Mouse (Mus musculus) liver, embryonic 14.5 days (tissue): ENCODE results near the gene Nectin4. TPM values are rescaled to one million over a fixed set of nuclear protein-coding genes. Genes with fewer than 3 reads are reported as not detected.

ENCODE experiments used
- ATAC-seq: fragments of 200-750 bp; cut with Nextera tagmentation; 2 replicates; pipeline ENCODE4 v1.8.0; 2017; ENCODE audit warnings: moderate number of reproducible peaks, mild to moderate bottlenecking, moderate library complexity; ENCODE audit not compliant: insufficient read depth
- DNase-seq, 3 experiments: peaks; one replicate each; pipeline ENCODE4 v3.0.0-alpha.2; 2012 to 2013; ENCODE audit warnings: low read depth in 3 of 3, low spot score in 3 of 3
- H3K27ac ChIP-seq: fragments of 300-500 bp; sonication (generic); 2 replicates; pipeline ENCODE4 v1.5.1; 2014; ENCODE audit warnings: moderate library complexity, mild to moderate bottlenecking, control low read depth, inconsistent platforms
- H3K27me3 ChIP-seq: fragments of 300-500 bp; sonication (generic); 2 replicates; pipeline ENCODE4 v1.6.1; 2014; ENCODE audit warnings: mild to moderate bottlenecking, low read length, moderate library complexity; ENCODE audit not compliant: control insufficient read depth, insufficient read depth
- H3K36me3 ChIP-seq: fragments of 300-500 bp; sonication (generic); replicated peaks from 2 replicates; pipeline ENCODE4 v1.6.1; 2014; ENCODE audit warnings: low read depth; ENCODE audit not compliant: control insufficient read depth, insufficient read depth
- H3K4me1 ChIP-seq, 2 experiments: fragments of 200-500 bp in 1 of 2; fragments of 300-500 bp in 1 of 2; sonication (generic) in 1 of 2; replicated peaks; 2 replicates each; pipeline ENCODE4 v1.6.1; 2012 to 2014; ENCODE audit warnings: antibody characterized with exemption in 1 of 2, inconsistent platforms in 1 of 2, low read length in 1 of 2; ENCODE audit not compliant: control insufficient read depth in 2 of 2, insufficient read depth in 2 of 2
- H3K4me2 ChIP-seq: fragments of 300-500 bp; sonication (generic); 2 replicates; pipeline ENCODE4 v1.6.1; 2014; ENCODE audit warnings: low read depth, mild to moderate bottlenecking, control low read depth, moderate library complexity
- H3K4me3 ChIP-seq, 2 experiments: fragments of 200-500 bp in 1 of 2; fragments of 300-500 bp in 1 of 2; sonication (generic) in 1 of 2; 2 replicates each; pipeline ENCODE4 v1.5.1; 2012 to 2014; ENCODE audit warnings: low read depth in 2 of 2, low read length in 2 of 2, mild to moderate bottlenecking in 2 of 2, control low read depth in 1 of 2, inconsistent platforms in 1 of 2, moderate library complexity in 1 of 2; ENCODE audit not compliant: insufficient read depth in 1 of 2
- H3K9ac ChIP-seq: fragments of 300-500 bp; sonication (generic); replicated peaks from 2 replicates; pipeline ENCODE4 v1.6.1; 2014; ENCODE audit warnings: mild to moderate bottlenecking, control low read depth, moderate library complexity
- H3K9me3 ChIP-seq: fragments of 300-500 bp; sonication (generic); 2 replicates; pipeline ENCODE4 v1.6.1; 2016; ENCODE audit warnings: low read length, mixed read lengths; ENCODE audit not compliant: control insufficient read depth
- CTCF ChIP-seq: IDR thresholded peaks from 2 replicates; pipeline ENCODE4 v1.5.1; 2016; ENCODE audit warnings: antibody characterized with exemption, low read depth, control low read depth
- EP300 ChIP-seq: IDR thresholded peaks from 2 replicates; pipeline ENCODE4 v1.6.1; 2016; ENCODE audit warnings: antibody characterized with exemption, low read depth
- WGBS: fragments of 180-500 bp; shearing (Covaris S2); extraction: QIAGEN DNeasy Blood & Tissue Kit; methylation state at CpG from one replicate; pipeline ENCODE4 v1.1.7; 2014; ENCODE audit not compliant: insufficient replicate concordance; 5-methylcytosine and 5-hydroxymethylcytosine counted together
- polyA plus RNA-seq, 2 experiments: library from polyadenylated mRNA; depleted of rRNA in 1 of 2; stranded (reverse) in 1 of 2; unstranded in 1 of 2; fragments of >200 nt; fragmentation: Nextera tagmentation in 1 of 2; extraction: Ambion mirVana in 1 of 2; gene quantifications; 2 replicates each; pipeline versions ENCODE4 v1.2.1 to v1.2.3; 2012 to 2014

The Nectin4 gene
- polyA plus RNA-seq, 2 experiments = 0.04 to 0.09 TPM

DNA sequence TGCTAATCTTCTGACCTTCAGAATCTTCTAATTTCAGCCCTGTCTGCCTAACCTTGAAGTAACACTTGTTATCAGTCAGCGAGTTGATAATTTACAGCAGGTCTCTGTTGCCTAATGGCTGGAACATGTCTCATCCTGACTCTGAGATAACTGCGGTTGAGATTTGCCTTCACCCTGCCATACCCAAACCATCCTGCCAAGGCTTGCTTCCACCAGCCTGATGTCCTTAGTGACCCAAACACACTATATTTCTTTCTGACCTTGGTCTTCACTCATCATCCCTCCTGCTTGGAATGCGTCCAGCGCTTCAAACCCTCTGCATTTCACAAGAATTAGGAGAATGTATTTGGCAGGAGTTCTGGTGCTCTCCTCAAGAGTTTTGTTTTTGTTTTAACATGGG is 55.2 kb downstream of the Nectin4 start:
- ATAC-seq = no peak

DNA sequence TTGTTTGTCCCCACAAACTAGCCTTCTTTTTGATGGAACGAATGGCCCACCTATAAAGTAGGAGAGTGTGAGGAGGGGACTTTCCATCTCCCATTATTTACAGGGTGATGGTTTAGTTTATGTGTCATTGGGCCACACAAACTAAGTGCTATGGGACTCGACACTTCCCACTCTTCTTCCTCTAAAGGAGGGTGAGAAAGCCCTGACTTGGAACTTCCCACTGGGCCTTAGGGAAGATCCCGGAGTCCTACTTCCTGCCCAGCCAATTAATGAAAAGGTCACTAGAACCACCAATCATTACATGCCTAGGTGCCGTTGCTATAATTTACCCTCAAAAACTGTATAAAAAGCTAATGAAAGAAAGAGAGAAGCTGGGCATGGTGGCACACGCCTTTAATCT is 62.3 kb downstream of the Nectin4 start:
- Histone ChIP-seq H3K9ac (no peak overlapping the region), H3K27ac (no peak overlapping the region), H3K27me3 (peaks cover 3% of the 10 kb centered on the region), H3K4me2 (no peak overlapping the region), H3K9me3 (no peaks in the 10 kb centered on the region), H3K36me3 (no peaks in the 10 kb centered on the region), H3K4me1 (0 out of 4 replicates have a peak, but pooled peaks cover 0 to 2% of the 10 kb centered on the region in 2 experiments), H3K4me3 (no peak overlapping the region)
- ATAC-seq (no peak), DNase-seq (no peak)
- TF ChIP-seq EP300 = no peak
- no peak for TF ChIP-seq CTCF
- 51% methylated on average over 5 of the region's 5 CpGs for WGBS

More for the DNA sequence above, 55.2 kb downstream of the Nectin4 start:
- Histone ChIP-seq H3K4me2 (no peak overlapping the region), H3K36me3 (no peaks in the 10 kb centered on the region), H3K4me1 (peaks cover 0 to 9% of the 10 kb centered on the region in 2 experiments; a peak in 1 of 4 replicates), H3K4me3 (no peak overlapping the region), H3K9me3 (no peaks in the 10 kb centered on the region), H3K27ac (no peak overlapping the region), H3K27me3 (no peaks in the 10 kb centered on the region), H3K9ac (no peak overlapping the region)
- WGBS = 61% methylated on average over 4 of the region's 4 CpGs
- DNase-seq = no peak
- TF ChIP-seq EP300 = no peak
- TF ChIP-seq CTCF = no peak

DNA sequence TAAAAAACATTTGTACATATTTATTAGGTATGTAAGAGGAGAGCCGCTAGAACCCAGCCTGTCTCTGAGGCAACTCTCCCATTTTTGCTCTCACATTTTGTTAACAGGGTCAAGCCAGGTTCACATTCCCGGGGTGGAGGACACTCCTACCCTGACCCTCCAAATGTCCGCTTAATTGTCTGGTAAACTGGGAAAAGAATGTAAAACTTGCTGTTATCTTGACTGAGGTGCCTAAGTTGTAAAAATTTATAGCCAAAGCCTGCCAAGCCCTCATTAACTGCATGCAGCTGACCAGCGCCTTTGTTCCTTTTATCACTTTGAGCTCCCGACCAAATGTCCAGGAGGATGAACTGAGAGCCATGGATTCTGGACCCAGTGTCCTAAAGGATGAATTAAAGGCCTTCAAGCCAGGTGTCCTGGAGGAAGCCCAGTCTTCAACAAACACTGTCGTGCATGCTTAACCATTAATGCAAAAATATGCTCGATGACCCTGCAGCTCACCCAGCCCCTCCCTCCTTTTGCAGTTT is 65.5 kb downstream of the Nectin4 start:
- ATAC-seq (no peak), DNase-seq (no peak)
- Histone ChIP-seq H3K27ac (no peak overlapping the region), H3K27me3 (peaks cover 26% of the 10 kb centered on the region), H3K4me3 (no peak overlapping the region), H3K9me3 (no peaks in the 10 kb centered on the region), H3K4me2 (no peak overlapping the region), H3K36me3 (no peaks in the 10 kb centered on the region), H3K9ac (no peak overlapping the region), H3K4me1 (0 out of 4 replicates have a peak, but pooled peaks cover 0 to 6% of the 10 kb centered on the region in 2 experiments)
- no peak for TF ChIP-seq EP300
- TF ChIP-seq CTCF = no peak
- 43% methylated on average over 7 of the region's 7 CpGs for WGBS

DNA sequence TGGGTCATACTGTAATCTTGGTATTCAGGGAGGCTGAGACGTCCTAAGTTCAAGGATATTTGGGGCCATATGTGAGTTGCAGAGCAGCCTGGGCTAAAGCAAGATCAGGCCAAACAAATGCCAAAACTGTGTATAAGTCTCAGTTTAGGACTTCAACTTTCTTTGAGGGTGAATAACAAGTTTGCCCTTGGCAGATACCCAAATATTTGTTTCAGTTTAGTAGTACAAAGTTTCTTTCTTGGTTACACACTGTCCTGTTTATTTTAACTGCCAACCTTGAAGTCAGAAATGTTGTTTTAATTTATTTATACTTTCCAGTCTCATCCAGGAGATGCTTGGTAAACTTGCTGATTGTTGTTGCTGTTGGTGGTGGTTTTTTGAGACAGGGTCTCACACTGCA is 66.1 kb downstream of the Nectin4 start:
- Histone ChIP-seq H3K4me1 (0 out of 4 replicates have a peak, but pooled peaks cover 0 to 8% of the 10 kb centered on the region in 2 experiments), H3K9ac (no peak overlapping the region), H3K36me3 (no peaks in the 10 kb centered on the region), H3K4me2 (no peak overlapping the region), H3K4me3 (no peak overlapping the region), H3K9me3 (no peaks in the 10 kb centered on the region), H3K27ac (no peak overlapping the region), H3K27me3 (peaks cover 26% of the 10 kb centered on the region)
- ATAC-seq (no peak), DNase-seq (no peak)
- TF ChIP-seq CTCF = no peak
- 50% methylated on average over 1 of the region's 1 CpGs for WGBS

DNA sequence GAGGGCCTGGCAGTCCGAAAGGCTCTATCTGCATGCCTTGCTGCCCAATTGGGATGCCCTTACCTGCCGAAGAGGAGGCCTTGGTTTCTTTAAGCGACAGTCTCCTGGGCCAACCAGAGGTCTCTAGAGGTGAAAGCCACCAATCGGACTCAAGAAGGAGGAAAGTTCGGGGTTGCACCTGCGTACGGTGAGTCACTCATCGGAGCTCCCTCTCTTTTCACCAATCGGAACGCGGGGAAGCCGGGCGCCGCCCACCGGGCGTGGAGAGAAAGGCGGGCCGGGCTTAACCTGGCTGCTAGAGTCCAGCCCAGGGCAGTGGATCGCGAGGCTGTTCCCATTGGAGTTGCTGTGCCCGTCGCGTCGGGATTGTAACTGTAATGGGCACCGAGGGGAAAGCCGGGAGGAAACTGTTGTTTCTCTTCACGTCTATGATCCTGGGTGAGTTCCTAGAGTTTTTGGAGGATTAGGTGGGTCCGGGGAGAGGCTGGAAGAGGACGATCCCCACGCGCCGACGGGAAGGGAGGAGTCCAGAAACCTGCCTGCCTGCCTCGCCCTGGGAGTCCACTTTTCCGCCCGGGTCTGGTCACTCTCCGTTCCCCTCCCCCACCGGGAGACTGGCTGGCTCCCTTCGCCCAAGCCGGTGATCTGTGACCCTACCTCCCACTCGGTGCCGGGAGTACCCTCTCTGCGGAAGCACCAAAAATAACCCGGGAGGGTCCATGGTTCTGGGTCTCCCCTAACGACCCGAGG is 67.5 kb downstream of the Nectin4 start, which contains the start of gene F11r:
Gene F11r, plus strand, starts transcription at position 272 of the 750 bp plus-strand sequence.
- peak within 1 kb of the TSS; percentile 55 for H3K9ac ChIP-seq
- H3K27me3 ChIP-seq = peaks cover 26% of the 10 kb centered on the region
- peak within 1 kb of the TSS; percentile 57 for H3K4me2 ChIP-seq
- H3K36me3 ChIP-seq = no peaks in the 10 kb centered on the region
- no peak for TF ChIP-seq CTCF
- TF ChIP-seq EP300 = no peak
- no peak within 1 kb of the TSS for H3K27ac ChIP-seq
- H3K9me3 ChIP-seq = no peaks in the 10 kb centered on the region
- H3K4me3 ChIP-seq = peak within 1 kb of the TSS; percentile 58 to 62
- peak; percentile 79 for ATAC-seq
- DNase-seq = peak; percentile 41 to 53 (median 45)
- 1% methylated on average over 46 of the region's 46 CpGs for whole genome bisulfite sequencing
- peaks cover 0 to 19% of the 10 kb centered on the region in 2 experiments; a peak in 3 of 4 replicates for H3K4me1 ChIP-seq

Other genes starting within 250 kb of the Nectin4 start
- gene Sdhc, start 219.5 kb upstream of the Nectin4 start, polyA plus RNA-seq (2012; rRNA removed) = 103 and 111 TPM in 2 replicates
- gene Sdhc, start 219.5 kb upstream of the Nectin4 start, polyA plus RNA-seq (2014; fragmentation: Nextera tagmentation; extraction: Ambion mirVana) = 147 and 165 TPM in 2 replicates
- gene Mpz, start 219.4 kb upstream of the Nectin4 start, polyA plus RNA-seq (2012; rRNA removed) = 0.04 and 0.25 TPM in 2 replicates
- 0.14 TPM in 1 of 2 replicates, not detected in the other for gene Mpz, start 219.4 kb upstream of the Nectin4 start, polyA plus RNA-seq (2014; fragmentation: Nextera tagmentation; extraction: Ambion mirVana)
- 0.94 and 1.0 TPM in 2 replicates for gene Pcp4l1, start 173.8 kb upstream of the Nectin4 start, polyA plus RNA-seq (2012; rRNA removed)
- gene Pcp4l1, start 173.8 kb upstream of the Nectin4 start, polyA plus RNA-seq (2014; fragmentation: Nextera tagmentation; extraction: Ambion mirVana) = 1.2 and 1.3 TPM in 2 replicates
- 1.0 TPM in 2 replicates for gene Nr1i3, start 156.1 kb upstream of the Nectin4 start, polyA plus RNA-seq (2012; rRNA removed)
- 0.62 and 0.88 TPM in 2 replicates for gene Nr1i3, start 156.1 kb upstream of the Nectin4 start, polyA plus RNA-seq (2014; fragmentation: Nextera tagmentation; extraction: Ambion mirVana)
- 9.4 and 11.0 TPM in 2 replicates for gene Tomm40l, start 147.6 kb upstream of the Nectin4 start, polyA plus RNA-seq (2012; rRNA removed)
- gene Tomm40l, start 147.6 kb upstream of the Nectin4 start, polyA plus RNA-seq (2014; fragmentation: Nextera tagmentation; extraction: Ambion mirVana) = 16.0 and 17.5 TPM in 2 replicates
- 2,859 and 3,167 TPM in 2 replicates for gene Apoa2, start 145.0 kb upstream of the Nectin4 start, polyA plus RNA-seq (2012; rRNA removed)
- 5,173 and 5,415 TPM in 2 replicates for gene Apoa2, start 145.0 kb upstream of the Nectin4 start, polyA plus RNA-seq (2014; fragmentation: Nextera tagmentation; extraction: Ambion mirVana)
- 50.1 and 74.3 TPM in 2 replicates for gene Fcer1g, start 135.7 kb upstream of the Nectin4 start, polyA plus RNA-seq (2012; rRNA removed)
- 87.8 and 104 TPM in 2 replicates for gene Fcer1g, start 135.7 kb upstream of the Nectin4 start, polyA plus RNA-seq (2014; fragmentation: Nextera tagmentation; extraction: Ambion mirVana)
- 0.11 and 0.17 TPM in 2 replicates for gene Adamts4, start 119.7 kb upstream of the Nectin4 start, polyA plus RNA-seq (2012; rRNA removed)
- 0.13 and 0.25 TPM in 2 replicates for gene Adamts4, start 119.7 kb upstream of the Nectin4 start, polyA plus RNA-seq (2014; fragmentation: Nextera tagmentation; extraction: Ambion mirVana)
- gene Ndufs2, start 118.7 kb upstream of the Nectin4 start, polyA plus RNA-seq (2012; rRNA removed) = 53.6 and 72.4 TPM in 2 replicates
- 136 TPM in 2 replicates for gene Ndufs2, start 118.7 kb upstream of the Nectin4 start, polyA plus RNA-seq (2014; fragmentation: Nextera tagmentation; extraction: Ambion mirVana)
- 14.5 and 14.7 TPM in 2 replicates for gene B4galt3, start 99.8 kb upstream of the Nectin4 start, polyA plus RNA-seq (2012; rRNA removed)
- 12.7 and 17.3 TPM in 2 replicates for gene B4galt3, start 99.8 kb upstream of the Nectin4 start, polyA plus RNA-seq (2014; fragmentation: Nextera tagmentation; extraction: Ambion mirVana)
- gene Ppox, start 88.9 kb upstream of the Nectin4 start, polyA plus RNA-seq (2012; rRNA removed) = 161 and 178 TPM in 2 replicates
- 170 and 191 TPM in 2 replicates for gene Ppox, start 88.9 kb upstream of the Nectin4 start, polyA plus RNA-seq (2014; fragmentation: Nextera tagmentation; extraction: Ambion mirVana)
- gene Usp21, start 82.1 kb upstream of the Nectin4 start, polyA plus RNA-seq (2012; rRNA removed) = 17.1 and 18.0 TPM in 2 replicates
- 17.4 and 21.6 TPM in 2 replicates for gene Usp21, start 82.1 kb upstream of the Nectin4 start, polyA plus RNA-seq (2014; fragmentation: Nextera tagmentation; extraction: Ambion mirVana)
- gene Ufc1, start 75.1 kb upstream of the Nectin4 start, polyA plus RNA-seq (2012; rRNA removed) = 14.5 and 23.3 TPM in 2 replicates
- gene Ufc1, start 75.1 kb upstream of the Nectin4 start, polyA plus RNA-seq (2014; fragmentation: Nextera tagmentation; extraction: Ambion mirVana) = 45.8 and 51.6 TPM in 2 replicates
- gene Dedd, start 41.0 kb upstream of the Nectin4 start, polyA plus RNA-seq (2012; rRNA removed) = 15.3 and 15.8 TPM in 2 replicates
- 16.5 and 18.9 TPM in 2 replicates for gene Dedd, start 41.0 kb upstream of the Nectin4 start, polyA plus RNA-seq (2014; fragmentation: Nextera tagmentation; extraction: Ambion mirVana)
- 23.4 and 24.0 TPM in 2 replicates for gene Nit1, start 24.5 kb upstream of the Nectin4 start, polyA plus RNA-seq (2012; rRNA removed)
- 22.1 and 23.3 TPM in 2 replicates for gene Nit1, start 24.5 kb upstream of the Nectin4 start, polyA plus RNA-seq (2014; fragmentation: Nextera tagmentation; extraction: Ambion mirVana)
- 7.9 and 36.2 TPM in 2 replicates for gene Pfdn2, start 24.4 kb upstream of the Nectin4 start, polyA plus RNA-seq (2012; rRNA removed)
- 19.9 and 20.7 TPM in 2 replicates for gene Pfdn2, start 24.4 kb upstream of the Nectin4 start, polyA plus RNA-seq (2014; fragmentation: Nextera tagmentation; extraction: Ambion mirVana)
- 0.27 and 0.39 TPM in 2 replicates for gene Klhdc9, start 9.3 kb upstream of the Nectin4 start, polyA plus RNA-seq (2012; rRNA removed)
- gene Klhdc9, start 9.3 kb upstream of the Nectin4 start, polyA plus RNA-seq (2014; fragmentation: Nextera tagmentation; extraction: Ambion mirVana) = 0.49 and 0.70 TPM in 2 replicates
- gene Arhgap30, start 18.9 kb downstream of the Nectin4 start, polyA plus RNA-seq (2012; rRNA removed) = 2.2 and 3.0 TPM in 2 replicates
- 1.8 and 1.9 TPM in 2 replicates for gene Arhgap30, start 18.9 kb downstream of the Nectin4 start, polyA plus RNA-seq (2014; fragmentation: Nextera tagmentation; extraction: Ambion mirVana)
- gene Usf1, start 41.2 kb downstream of the Nectin4 start, polyA plus RNA-seq (2012; rRNA removed) = 13.4 and 16.9 TPM in 2 replicates
- 15.0 and 18.9 TPM in 2 replicates for gene Usf1, start 41.2 kb downstream of the Nectin4 start, polyA plus RNA-seq (2014; fragmentation: Nextera tagmentation; extraction: Ambion mirVana)
- gene Tstd1, start 48.8 kb downstream of the Nectin4 start, polyA plus RNA-seq (2012; rRNA removed) = 0.60 and 0.90 TPM in 2 replicates
- gene Tstd1, start 48.8 kb downstream of the Nectin4 start, polyA plus RNA-seq (2014; fragmentation: Nextera tagmentation; extraction: Ambion mirVana) = 0.19 and 0.75 TPM in 2 replicates
- 11.9 TPM in 2 replicates for gene F11r, start 67.4 kb downstream of the Nectin4 start, polyA plus RNA-seq (2012; rRNA removed)
- gene F11r, start 67.4 kb downstream of the Nectin4 start, polyA plus RNA-seq (2014; fragmentation: Nextera tagmentation; extraction: Ambion mirVana) = 13.6 and 14.0 TPM in 2 replicates
- gene Alyref2, start 133.4 kb downstream of the Nectin4 start, polyA plus RNA-seq (2012; rRNA removed) = 1.7 and 2.5 TPM in 2 replicates
- 2.4 and 2.9 TPM in 2 replicates for gene Alyref2, start 133.4 kb downstream of the Nectin4 start, polyA plus RNA-seq (2014; fragmentation: Nextera tagmentation; extraction: Ambion mirVana)
- gene Itln1, start 165.2 kb downstream of the Nectin4 start, polyA plus RNA-seq (2012; rRNA removed) = not detected in 2 replicates
- not detected in 2 replicates for gene Itln1, start 165.2 kb downstream of the Nectin4 start, polyA plus RNA-seq (2014; fragmentation: Nextera tagmentation; extraction: Ambion mirVana)
- 0.09 and 0.12 TPM in 2 replicates for gene Cd244a, start 189.1 kb downstream of the Nectin4 start, polyA plus RNA-seq (2012; rRNA removed)
- 0.22 and 0.24 TPM in 2 replicates for gene Cd244a, start 189.1 kb downstream of the Nectin4 start, polyA plus RNA-seq (2014; fragmentation: Nextera tagmentation; extraction: Ambion mirVana)
- gene Ly9, start 237.3 kb downstream of the Nectin4 start, polyA plus RNA-seq (2012; rRNA removed) = 1.0 and 1.2 TPM in 2 replicates
- 0.18 and 0.20 TPM in 2 replicates for gene Ly9, start 237.3 kb downstream of the Nectin4 start, polyA plus RNA-seq (2014; fragmentation: Nextera tagmentation; extraction: Ambion mirVana)